Mouse (Mus musculus): ENCODE measurements at regions not wholly inside any gene's neighbourhood (a gene's known extent, or its start where the extent isn't known, plus 50 kb on each side); places are given as distances from the start of the nearest gene placed in this dataset.

DNA sequence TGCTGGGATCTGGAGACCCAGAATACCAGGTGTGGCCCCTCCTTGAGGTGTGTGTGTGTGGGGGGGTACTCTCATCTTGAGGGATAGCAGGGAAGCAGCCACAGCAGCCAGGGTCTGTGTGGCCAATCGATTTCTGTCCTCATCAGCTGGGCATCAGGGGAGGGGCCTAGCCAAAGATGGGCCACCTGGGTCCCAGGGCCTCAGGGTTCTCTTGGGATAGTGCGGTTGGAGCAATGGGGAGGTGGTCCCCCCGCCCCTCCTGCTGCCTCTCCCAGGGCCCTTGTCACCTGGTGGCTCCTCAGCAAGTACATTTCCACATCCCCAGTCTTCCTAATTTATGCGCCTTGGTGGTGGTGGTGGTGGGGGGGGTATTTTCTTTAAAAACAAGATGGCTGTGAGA, 55.4 kb downstream of the Uncx start:
- DNase-seq = no peak

DNA sequence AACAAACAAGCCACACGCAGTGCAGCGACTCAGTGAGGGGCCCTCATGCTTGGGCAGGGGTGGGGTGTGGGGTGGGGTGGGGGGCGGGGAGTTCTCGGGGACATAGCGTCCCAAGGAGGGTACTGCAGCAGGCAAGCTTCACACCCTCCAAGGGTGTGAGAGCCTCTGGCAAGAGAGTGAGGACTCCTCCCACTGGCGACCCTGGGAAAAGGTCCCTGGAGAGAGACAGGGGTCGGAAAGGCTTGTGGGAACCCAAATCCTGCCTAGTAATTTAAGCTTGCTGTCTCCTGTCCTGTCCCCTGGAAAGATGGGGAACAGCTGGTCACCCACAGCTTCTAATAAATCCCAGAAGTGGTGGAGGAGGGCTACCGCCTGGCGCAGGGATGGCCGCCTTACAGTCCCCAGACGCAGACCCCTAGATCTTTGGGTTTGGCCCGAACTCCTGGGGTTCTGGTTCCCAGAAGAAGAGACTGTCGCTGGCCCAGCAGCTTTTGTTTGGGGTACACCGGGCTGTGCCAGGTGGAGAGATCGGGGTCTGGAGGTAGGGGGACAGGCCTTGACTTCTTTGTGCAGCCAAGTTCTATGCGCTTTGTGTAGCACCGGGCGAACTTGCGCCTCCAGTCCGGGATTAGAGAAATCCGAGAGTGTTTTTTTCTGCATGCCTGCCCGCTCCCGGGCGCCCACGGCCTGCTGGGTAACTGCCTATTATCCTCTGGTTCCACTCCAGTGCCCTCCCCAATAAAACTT, 56.1 kb downstream of the Uncx start:
- no peak for DNase-seq

DNA sequence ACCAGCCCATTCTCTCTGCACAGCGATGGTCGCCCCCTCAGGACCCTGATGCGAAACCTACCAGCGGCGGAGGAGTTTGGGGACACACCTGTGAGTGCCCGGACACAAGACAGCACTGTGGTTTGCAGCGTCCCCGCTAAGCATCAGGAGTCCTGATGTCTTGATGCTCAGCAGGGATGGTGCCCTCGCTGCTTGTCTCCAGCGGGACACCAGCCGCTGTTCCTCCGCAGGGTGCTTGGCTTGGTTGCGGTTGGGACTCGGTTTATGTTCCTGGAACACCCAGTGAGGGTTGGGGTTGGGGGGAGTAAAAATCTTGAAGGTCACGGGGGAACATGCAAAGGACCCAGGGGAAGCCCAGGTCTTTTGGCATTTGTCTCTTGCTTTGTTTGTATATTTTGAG, 56.9 kb downstream of the Uncx start:
- no peak for DNase-seq

DNA sequence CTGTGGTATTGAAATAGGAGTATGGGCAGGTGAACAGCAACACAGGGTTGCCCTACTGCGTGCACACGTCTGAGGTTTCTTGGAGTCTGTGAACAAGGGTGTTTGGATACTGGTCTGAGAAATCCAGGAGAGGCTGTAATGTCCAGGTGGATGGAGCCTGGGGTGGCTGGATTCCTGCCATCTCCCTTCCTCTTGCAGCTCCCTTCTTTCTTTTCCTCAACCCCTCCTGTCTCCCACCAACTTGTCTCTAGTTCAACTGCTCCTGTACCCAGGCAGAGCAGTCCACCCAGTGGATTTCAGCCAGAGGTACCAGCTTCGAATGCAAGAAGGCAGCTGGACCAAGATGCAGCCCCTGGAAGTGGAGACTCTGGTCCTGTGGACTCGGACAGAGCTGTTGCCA, 59.6 kb downstream of the Uncx start:
- no peak for DNase-seq

DNA sequence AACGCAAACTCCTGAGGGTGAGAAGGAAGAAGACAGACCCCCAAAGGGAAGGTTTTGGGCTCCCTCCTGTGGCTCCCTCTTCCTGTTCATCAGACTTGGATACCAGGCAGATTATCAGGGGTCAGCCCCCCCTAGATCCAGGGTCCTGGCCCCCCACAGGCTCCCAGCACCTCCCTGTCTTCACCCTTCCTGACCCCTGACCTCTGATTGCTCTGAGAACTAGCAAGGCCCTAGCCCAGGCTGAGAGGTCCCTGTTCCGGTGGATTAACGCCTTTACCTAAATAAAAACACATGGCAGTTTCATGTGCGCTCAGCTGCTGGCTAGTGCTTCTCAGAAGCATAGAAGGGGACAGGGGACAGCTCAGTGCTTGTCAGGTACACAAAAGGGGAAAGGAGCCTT, 60.2 kb downstream of the Uncx start:
- no peak for DNase-seq

DNA sequence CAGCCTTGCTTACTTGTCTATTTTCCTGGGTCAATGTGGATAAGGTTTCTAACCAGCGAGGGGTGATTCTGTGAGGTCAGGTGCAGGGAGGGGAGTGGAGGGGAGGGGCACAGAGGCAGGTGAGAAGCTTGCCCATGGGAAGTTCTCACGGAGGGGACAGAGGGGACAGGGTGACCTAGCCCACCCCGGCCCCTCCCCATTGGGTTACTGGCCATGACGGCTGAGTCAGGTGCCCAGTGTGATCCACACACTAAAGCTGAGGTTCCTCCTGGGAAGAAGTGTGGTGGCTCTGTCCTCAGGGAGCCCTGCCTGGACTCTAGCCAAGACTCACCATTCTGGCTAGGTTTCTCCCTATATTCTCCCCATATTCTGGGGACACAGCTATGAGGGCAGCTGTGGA, 61.0 kb downstream of the Uncx start:
- no peak for DNase-seq

DNA sequence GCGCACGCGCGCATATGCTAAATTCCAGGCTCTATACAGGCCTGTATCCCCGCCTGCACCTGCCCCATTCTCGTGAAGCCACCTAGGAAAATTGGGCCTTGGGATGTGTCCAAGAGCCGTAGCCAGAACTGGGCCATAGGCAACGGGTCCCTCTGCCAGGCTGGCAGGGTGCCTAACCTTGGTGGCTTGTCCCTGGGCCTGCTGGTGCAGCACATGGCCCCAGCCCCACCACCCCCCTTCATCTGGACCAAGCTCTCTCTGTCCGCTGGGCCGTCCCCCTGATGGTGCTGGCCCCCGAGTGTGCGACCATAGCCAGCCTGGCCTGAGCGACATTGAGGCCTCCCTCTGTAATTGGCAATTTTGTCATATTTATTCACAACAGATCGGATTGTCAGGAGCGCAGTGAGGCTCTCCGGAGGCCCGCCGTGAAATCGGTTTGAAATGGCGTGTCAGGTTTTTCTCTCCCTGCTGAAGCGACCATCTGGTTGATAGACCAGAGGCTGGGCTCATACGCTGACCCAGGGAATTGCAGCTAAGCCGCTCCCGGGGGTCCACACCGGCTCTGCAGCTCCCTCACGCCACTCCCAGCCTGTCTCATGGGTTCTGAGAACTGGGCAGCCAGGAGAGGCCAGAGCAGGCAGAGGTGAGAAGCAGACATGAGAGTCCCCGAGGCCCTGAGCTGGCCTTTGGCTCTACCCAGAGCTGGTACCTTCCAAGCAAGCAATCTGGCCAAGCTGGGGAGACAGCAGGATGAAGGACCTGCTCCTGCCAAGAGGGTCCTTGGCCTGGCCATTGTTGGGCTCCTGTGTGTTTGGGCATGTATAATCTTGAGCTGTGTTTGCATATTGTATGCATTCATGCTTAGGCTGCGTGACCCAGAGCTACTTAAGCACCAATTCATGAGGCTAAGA, 67.6 kb downstream of the Uncx start:
- peak; percentile 16 for DNase-seq

DNA sequence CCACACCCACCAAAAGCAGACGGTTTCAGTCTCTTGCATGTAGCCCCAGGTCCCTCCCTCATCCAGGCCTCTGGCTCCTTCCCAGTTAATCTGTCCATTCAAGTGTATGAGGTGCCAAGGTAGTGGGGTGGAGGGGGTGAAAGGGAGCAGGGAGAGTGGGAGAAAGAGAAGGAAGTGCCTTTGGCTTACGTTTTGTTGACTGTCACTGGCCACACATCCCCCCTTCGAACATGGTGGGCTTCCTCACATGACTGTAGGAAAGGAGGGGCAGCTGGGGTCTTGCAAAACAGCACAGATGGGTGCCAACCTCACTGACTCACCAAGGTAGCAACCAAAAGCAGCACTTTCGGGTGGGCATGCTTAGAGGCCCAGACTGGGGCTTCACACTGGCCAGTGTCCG, 68.9 kb downstream of the Uncx start:
- no peak for DNase-seq

DNA sequence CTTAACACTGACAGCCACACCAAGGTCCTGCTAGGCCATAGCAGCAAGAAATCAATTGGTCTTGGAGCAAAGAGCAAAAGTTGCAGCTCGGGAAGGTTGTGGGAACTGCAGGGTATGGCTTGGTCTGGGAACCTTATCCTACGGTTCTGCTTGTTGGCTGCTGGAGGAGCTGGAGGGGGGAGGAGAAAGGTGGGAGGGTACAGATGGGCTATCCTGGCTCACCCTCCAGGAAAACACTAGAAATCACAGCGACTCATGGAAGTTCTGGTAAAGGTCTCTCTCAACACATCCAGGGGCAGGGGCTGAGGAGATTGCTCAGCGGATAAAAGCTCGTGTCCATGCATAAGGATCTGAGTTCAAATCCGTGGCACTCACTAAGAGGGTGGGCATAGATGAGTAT, 69.4 kb downstream of the Uncx start:
- DNase-seq = no peak

DNA sequence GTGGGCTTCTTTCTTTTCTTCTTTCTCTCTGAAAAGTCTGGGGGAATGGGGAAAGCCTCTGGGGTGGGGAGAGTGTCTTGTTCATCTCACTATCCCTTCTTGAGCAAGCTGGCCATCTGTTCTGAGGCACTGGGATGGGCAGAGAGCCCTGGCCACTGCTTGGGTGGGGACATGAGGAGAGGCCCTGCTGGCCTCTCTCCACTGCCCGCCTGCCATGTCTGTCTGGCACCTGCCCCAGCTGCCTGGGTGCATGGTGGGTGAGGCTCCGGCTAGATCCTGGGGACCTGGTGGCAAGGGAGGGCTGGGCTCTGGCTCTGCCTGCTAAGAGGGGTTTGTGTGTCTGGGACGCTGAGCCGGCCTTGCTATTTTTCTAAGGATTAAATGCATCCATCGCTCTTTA, 70.3 kb downstream of the Uncx start:
- no peak for DNase-seq

DNA sequence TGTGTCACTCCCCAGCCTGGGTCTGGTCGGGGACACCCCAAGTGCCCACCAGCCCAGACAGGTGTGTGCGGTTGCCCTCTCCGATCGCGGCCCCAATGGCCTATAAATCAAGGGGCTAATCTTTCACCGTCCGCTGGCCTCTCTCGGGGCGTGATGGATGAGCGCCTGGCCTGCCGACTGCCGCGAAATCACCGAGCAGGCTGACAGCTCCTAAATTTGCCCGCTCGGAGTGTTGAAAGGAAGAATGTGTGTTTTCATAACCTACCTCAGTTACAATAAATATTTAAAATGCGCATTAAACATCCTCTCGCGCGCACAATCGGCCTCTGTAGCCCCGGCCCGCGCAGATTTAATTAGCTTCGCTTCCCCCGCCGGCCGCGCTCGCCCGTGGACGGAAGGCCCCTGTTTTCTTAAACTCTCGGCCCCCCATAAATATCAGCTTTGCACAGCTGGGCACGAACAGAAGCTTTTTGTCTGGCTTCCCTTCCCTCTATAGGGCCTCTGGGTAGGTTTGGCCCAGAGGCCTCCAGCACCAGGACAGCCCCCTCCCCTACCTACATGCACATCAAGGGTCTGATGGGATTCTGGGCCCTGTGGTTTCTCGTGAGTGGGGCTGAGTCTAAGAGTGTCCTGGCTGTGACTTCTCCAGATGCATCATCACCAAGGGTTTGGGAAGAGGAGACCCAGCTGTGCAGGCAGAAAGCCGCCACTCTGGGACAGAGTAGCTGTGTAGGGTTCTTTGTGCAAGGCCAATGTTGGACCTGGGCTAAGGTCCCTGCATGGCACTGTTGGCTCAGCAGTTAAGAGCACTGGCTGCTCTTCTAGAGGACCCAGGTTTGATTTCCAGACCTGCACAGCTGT, 76.2 kb downstream of the Uncx start:
- DNase-seq = no peak

DNA sequence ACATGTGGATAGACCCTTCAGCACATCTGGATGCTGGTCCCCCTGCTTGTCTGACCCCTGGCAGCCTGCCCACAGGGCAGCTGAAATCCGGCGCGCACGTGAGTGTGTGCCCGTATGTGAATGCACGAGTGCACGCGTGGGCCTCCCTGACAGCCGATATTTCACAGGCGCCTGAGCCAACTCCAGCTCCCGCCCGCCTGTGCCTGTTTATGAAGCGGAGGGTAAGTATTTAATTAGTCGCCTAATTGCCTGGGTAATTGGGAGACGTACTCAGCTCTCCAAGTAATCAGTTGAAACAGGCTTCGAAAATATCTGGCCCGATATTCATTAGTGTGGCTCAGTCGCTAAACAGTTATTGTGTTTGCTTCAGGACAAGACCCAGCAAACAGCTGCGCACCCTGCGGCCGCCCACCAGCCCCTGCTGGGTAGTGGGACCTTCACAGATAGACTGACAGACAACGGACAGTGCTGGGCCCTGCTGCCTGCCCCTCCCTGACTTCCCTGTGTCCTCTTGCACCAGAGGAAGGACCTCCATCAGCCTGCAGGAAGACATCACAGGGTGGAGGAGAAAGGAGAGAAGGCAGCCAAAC, 82.7 kb downstream of the Uncx start:
- DNase-seq = peak; percentile 21

DNA sequence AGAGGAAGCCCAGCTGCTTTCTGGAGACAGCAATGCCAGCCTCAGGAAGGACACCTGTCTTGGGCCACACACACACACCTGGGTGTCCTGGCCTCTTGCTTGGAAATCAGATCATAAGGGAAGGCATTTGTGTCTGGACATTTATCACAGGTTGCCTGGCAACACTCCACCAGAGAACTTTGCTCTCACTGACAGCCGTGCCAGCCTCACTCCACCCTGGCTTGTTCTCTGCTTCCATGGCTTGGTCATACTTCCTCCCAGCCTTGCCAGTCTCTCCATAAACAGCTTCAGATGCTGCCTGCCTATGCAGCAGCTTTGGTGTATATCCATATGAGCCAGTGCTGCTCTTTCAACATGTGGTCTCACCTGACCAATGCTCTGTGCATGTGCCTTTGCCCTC, 84.3 kb downstream of the Uncx start:
- DNase-seq = no peak

DNA sequence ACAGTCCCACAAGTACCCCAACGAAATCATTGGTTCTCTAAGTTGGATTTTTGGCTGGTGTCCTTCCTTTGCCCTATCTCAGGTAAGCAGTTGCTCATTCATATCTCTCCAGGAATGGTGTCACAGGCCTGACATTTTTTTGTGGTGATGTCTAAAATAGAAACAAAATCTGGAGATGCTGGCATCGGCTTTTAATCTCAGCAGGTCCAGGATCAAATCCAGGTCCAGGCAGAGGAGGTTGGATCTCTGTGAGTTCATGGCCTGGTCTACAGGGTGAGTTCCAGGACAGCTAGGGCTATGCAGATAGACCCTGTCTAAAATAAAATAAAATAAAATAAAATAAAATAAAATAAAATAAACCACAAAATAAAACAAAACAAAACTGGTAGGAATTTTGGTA, 93.7 kb downstream of the Uncx start:
- no peak for DNase-seq

DNA sequence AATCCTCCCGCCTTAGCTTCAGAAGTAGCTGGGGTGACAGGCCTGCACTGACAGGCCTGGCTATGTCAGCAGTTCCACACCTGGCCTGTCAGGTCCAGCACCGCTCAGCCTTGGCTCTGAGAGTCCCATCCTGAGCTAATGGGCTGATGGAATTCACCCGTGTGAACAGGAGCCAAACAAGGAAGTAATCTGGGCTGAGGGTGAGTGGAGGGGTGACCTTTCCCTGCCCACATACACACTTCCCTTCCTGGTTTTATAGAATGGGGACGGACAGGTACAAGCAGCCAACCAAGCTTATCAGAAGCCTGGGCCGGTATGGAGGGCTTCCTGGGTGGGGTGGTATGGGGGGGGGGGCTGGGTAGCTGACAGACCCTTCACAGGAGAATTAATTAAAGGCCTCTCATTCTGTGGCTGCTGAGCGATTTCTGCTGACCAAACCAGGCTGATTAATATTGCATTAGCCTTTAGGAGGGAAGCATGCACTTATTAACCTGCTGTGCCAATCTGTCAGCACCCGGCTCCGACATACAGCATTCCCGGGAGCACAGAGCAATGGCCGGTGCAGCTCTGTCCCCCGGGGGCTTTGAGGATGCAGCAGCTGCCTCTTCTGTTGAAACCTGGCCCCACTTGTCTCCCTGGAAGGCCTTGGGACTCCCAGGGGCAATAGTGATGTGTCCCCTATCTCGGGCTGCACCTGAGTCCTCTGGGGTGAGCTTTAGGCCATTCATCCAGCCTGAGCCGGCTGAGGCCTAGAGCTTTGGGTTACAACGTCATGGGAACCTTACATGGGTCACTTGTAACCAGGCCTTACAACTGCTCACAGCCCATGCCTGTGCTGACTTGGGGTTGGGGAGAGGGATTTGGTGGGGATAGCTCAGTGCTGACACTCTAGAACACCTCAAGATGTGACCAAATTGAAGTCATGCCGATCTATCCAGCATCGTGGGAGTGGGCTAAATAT, 95.2 kb downstream of the Micall2 start:
- no peak for DNase-seq

DNA sequence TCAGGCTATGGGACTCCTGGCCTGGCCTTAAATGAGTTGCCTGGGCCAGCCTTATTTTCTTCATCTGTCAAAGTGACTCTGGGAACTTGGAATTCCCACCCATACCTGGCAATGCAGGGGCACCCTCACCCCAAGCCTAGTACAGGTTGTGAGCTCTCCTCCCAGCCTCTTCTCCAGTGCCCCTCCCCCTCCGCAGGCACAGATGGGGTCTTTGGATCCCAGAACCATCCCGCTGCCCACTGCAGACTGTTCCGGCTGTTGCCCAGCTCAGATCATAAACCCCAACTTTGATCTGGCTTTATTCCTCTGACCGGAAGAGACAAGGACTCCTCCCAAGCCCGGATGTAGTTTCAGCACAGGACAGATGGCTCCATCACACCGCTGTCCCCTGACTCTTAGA, 91.3 kb downstream of the Micall2 start:
- no peak for DNase-seq

DNA sequence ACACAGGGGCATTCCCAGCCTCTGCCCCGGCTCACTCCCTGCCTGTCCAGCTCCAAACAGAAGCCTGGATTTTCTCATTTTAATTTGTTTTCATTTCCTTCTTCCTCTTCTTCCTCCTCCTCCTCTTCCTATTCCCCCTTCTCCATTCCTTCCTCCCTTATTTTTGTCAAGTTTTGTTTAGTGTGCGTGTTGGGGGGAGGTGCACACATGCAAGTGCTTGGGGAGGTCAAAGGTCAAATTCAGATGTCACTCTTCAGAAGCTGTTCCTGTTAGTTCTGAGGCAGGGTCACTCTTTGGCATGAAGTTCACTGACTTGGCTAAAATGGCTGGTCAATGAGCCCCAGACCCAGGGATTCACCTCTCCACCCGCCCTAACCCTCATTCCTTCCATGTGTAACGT, 85.1 kb downstream of the Micall2 start:
- DNase-seq = no peak
